Mouse (Mus musculus) urinary bladder, postnatal 14 days (tissue): Measurements from ENCODE around the gene Abce1.
"Not testable (repeated sequence)": the region's sequence is repeated elsewhere in the genome, so short reads cannot be mapped to it uniquely, and the experiment has no call there.

ENCODE experiments used
- DNase-seq: peaks from one replicate; pipeline ENCODE4 v3.0.0; 2021; ENCODE audit warnings: low spot score

Gene Abce1

DNA sequence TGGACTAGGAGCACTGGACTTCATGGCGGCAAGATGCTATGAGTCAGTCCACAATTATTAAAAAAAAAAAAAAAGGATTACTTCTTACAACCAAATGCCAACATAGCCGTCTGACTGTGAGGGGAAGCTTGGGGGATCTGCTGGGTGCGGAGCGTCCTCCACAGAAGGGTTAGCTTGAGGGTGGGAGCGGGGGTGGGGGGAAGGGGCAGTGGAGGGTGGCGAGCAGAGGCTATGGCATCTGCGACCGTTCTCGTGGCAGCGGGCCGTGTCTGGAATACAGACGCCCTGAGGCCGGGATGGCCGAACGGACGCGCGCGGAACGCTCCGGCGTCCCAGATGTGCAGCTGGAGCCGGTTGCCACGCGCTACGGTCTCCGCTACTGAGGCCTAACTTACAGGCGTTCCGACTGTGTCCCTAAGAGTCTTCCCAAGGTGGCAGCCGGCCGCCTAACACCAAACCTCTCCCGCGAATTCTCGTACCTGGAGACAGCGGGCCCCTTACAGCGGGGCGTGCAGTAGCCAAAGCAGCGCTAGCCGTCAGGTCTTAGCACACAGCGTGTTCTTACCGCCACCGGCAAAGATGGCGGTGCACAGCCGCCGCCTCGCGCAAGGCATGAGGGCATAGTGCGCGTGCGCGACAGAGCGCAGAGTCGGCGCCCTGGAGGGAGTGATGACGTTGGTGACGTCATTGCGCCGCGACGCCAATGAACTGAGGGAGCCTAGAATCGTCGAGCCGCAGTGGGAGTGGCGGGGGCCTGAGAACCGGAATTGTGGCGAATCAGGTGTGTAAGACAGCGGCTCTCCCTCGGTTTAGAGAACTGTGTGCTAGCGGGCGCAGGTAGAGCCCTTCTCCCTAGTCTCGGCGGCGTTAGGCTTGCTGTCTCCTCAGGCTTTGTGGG lies at the start of gene Abce1, which contains the start of gene Anapc10:
TSS of gene Abce1 (minus strand) at position 677 of the 898 bp plus-strand sequence.
TSS of gene Anapc10 (plus strand) at position 757 of the 898 bp plus-strand sequence.
- peak; percentile 99 for DNase-seq

DNA sequence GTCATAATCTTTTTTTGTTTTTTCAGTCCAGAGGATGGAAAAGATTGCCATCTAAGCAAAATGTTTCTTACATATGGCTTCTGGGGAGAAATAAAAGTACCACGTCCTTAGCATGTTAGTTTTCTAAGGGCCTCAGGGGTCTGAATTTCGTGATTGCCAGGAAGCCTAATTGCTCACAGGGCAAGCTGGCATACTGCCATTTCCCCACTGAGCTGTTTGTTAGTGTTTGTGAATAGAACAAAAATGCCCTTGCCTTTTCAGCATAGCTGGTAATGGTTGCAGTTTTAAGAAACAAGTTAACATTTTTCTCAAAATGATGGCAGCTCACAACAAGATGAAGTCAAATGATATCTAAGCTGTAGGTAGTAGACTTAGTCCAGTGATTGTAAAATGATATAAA lies 38.8 kb upstream of the Abce1 start:
- DNase-seq, result no peak

- DNase-seq, result no peak
Observed at GRCm38 (mm10) chr8:79748591-79748990, 37.1 kb upstream of the Abce1 start.

- DNase-seq, result no peak
Observed at GRCm38 (mm10) chr8:79748171-79748570, 36.6 kb upstream of the Abce1 start.

DNA sequence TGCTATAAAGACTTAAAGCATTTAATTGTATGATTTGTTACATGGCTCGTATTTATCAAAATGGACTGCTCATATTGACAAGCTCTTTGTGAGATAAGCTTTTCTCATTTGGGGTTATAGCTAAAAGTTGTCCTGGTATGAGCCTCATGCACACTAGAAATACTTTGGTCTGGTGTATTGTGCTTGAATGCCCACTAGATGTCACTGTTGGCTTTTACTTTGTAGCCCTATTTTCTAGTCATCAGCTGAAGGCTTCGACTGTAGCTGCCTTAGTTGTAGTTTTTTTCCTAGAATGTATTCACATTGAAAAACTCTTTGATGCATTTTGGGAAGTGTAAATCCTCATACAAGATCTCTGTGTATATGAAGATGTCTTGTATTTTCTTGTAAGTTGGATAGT lies 22.8 kb upstream of the Abce1 start:
- DNase-seq, result peak; percentile 18

DNA sequence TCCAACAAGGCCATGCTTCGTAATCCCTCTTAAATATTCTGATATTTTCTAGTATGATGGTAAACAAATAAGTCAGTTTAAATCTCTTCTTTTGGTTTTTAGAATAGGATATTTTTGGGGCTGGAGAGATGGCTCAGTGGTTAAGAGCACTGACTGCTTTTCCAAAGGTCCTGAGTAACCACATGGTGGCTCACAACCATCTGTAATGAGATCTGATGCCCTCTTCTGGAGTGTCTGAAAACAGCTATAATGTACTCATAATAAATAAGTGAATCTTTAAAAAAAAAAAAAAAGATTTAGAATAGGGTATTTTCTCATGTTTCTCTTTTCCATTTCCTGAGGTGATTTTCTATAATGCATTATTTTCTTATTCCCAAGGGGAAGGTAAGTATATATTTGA lies 16.4 kb upstream of the Abce1 start:
- no peak for DNase-seq

DNA sequence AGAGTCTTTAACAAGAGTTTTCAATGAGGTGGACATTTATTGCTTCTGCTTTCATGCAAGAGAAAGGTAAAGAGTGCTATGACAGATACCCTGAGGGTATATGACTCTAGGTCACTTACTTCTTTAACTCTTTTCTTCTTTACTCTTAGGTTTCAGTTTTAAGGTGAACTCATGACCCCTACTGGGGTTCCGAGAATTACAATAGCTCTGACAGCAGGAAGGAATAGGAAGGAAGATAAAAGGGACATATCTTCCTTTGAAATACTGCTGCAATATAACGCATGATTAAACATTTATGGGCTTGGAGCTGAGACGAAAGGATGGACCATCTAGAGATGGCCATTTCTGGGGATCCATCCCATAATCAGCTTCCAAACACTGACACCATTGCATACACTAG lies 13.0 kb upstream of the Abce1 start:
- no peak for DNase-seq

GRCm38 (mm10) chr8:79723308-79723707 lies 11.8 kb upstream of the Abce1 start:
- no peak for DNase-seq

DNA sequence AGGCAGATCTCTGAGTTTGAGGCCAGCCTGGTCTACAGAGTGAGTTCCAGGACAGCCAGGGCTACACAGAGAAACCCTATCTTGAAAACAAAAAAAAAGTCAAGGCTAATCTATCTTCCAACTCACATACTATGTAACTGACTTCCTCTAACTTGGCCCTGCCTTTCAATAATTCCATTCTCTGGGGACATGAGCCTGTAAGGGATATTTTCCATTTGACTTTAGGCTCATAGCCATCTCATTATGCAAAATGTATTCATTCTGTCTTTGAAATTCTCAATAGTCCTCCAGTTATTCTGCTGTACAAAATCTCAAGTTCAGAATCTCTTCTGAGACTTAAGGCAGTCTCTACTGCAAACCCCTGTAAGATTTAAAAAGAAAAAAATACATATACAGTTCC lies 10.0 kb upstream of the Abce1 start:
- no peak for DNase-seq

- DNase-seq, result no peak
Observed at GRCm38 (mm10) chr8:79712676-79713075, 1.1 kb upstream of the Abce1 start.

DNA sequence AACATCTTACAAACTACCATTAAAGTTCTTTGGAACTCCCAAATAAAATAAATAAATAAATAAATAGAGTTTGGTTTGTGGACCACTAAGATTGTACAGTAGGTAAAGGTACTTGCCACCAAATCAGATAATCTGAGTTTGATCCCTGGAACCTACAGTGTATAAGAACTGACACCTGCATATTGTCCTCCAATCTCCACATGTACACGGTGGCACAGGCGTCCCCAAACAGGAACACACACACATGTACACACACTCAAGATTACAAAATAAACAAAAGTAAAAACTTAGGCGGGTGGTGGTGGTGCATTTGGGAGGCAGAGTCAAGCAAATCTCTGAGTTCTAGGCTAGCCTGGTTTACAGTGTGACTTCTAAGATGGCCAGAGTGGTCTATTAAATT lies 4.9 kb downstream of the Abce1 start:
- no peak for DNase-seq

DNA sequence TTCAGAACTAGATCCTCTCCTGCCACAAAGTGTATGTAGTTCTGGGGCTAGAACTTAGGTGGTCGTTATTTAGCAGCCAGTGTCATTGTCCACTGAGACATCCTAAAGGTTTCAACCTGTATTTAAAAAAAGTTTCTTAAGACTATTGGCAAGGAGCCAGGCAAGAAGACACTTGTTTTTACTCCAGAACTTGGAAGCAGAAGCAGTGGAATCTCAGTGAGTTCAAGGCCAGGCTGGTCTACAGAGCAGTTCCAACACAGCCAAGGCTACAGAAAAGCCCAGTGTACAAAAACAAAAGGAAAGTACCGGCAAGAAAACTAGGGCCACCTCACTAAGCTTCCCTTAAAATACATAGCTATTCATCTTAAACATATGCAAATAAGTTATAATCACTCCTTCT lies 19.0 kb downstream of the Abce1 start:
- DNase-seq, result no peak

GRCm38 (mm10) chr8:79685927-79686326 lies 25.6 kb downstream of the Abce1 start:
- not testable (repeated sequence) for DNase-seq

DNA sequence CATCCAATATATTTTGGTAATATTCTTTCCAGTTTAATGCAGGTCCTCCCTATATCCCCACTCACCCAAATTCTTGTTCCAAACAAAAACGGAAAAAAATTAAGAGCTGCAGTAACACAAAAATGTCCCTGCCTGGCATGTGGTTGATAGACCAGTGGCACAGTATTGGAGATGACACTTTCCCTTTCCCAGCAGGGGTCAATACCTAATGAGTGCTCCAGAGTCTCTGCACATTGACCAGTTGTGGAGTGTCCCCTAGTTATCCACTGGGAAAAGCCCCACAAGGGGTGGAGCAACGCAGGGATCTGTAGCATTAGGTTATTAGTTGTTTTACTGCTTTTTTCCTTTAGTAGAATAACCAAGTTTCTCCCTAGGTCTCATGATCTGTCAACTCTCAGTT lies 30.6 kb downstream of the Abce1 start:
- no peak for DNase-seq

DNA sequence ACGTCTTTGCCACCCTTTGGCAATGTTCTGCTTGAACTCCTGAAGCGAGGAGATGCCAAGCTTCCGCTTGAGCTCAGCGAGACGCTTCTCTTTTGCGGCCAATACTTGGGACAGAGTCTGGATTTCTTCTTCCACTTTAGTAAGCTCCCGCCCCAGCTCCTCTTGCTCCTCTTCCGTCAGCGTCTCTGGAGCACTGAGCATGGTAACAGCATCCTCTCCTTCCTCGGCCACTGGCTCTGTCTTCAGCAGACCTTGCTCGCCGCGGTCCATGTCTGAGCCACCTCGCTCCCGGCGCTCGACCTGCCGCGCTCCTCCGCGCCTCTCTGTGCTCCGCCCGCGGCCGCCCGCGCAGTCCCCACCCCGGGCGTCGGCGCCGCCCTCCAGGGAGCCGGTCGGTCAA lies 31.0 kb downstream of the Abce1 start:
- peak; percentile 10 for DNase-seq

GRCm38 (mm10) chr8:79680083-79680482 lies 31.5 kb downstream of the Abce1 start:
- DNase-seq, result not testable (repeated sequence)

GRCm38 (mm10) chr8:79679005-79679404 lies 32.5 kb downstream of the Abce1 start:
- no peak for DNase-seq

- no peak for DNase-seq
Observed at GRCm38 (mm10) chr8:79676461-79676860, 35.1 kb downstream of the Abce1 start.

DNA sequence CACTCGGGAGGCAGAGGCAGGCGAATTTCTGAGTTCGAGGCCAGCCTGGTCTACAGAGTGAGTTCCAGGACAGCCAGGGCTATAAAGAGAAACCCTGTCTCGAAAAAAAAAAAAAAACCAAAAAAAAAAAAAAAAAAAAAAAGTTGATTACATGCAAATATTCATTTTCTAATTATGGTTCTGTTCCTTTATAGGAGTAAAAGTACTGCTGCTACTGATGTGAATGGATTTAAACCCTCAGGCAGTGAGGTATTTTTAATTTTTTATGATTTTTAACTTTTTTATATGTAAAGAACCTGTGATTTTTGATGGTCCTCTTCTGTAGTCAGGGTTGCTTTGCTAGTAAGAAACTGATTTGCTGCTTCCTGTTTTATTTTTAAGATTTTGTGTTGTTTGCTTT lies 52.8 kb downstream of the Abce1 start:
- not testable (repeated sequence) for DNase-seq

DNA sequence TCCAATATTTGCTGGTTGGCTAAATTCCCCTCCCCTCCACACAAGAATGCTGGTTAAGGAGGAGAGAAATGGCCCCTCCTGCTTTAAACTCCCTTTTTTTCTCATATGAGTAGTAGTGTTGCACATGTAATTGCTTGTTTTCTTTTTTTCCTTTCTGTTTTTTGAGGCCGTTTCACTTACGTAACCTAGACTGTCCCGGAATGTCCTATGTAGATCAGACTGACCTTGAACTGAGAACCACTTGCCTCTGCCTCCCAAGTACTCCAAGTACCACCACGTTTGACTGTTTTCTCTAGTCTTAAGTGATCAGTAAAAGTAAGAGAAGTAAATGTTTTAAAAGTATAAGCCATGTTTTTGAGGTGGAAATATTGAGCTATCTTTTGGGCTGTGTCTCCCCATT lies 57.8 kb downstream of the Abce1 start:
- DNase-seq, result no peak

DNA sequence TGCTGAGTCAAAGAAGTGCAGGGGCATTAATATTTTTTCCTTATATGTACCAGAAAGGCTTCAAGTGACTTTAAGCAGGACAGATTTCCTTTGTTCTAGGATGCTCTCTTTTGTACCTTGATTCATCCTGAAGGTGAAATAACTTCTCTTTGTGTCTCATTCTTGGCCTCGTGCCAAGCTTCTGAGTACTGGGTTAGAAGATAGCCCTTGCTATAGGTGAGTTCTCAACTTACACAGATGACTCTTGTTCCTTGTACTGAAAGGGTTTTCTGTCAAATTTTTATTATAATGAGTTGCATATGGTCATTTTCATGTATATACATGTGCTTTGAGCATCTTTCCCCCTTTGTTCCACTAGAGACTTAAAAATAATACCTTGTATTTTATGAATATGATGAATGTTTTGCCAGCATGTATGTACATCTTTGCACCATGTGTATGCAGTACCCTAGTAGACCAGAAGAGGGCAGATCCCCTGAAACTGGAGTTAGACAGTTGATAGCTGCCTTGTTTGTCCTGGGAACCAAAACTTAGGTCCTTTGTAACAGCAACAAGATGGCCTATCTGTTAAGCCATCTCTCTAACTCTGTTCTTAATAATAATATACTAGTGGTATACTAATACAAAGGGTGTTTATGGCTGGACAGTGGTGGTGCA lies 61.3 kb downstream of the Abce1 start:
- peak; percentile 17 for DNase-seq

- DNase-seq, result no peak
Observed at GRCm38 (mm10) chr8:79649569-79649968, 62.0 kb downstream of the Abce1 start.

GRCm38 (mm10) chr8:79641119-79641518 lies 70.4 kb downstream of the Abce1 start:
- no peak for DNase-seq
